Mouse (Mus musculus) kidney, adult 2 months (tissue): ENCODE measurements around the gene Wdr89.

ENCODE experiments used
- CTCF ChIP-seq: fragments of 200-500 bp; conservative IDR thresholded peaks from 2 replicates; pipeline ENCODE4 v1.5.1; 2011; ENCODE audit warnings: low read depth, mild to moderate bottlenecking, control low read depth, low read length, moderate library complexity, mixed read lengths; ENCODE audit not compliant: insufficient read depth, insufficient read length
- POLR2A ChIP-seq: fragments of 200-500 bp; IDR thresholded peaks from one replicate; pipeline ENCODE4 v1.6.1; 2011; ENCODE audit warnings: low read depth, low read length, control low read depth

- TF ChIP-seq CTCF (no peak), POLR2A (no peak)
These were observed 1.3 kb upstream of the Wdr89 start for GRCm38 (mm10) chr12:75670611-75671010.
